Mouse (Mus musculus) lung, embryonic 16.5 days (tissue): ENCODE measurements at regions not wholly inside any gene's neighbourhood (a gene's known extent, or its start where the extent isn't known, plus 50 kb on each side); places are given as distances from the start of the nearest gene placed in this dataset.

Experiments
- ATAC-seq: fragments of 200-750 bp; cut with Nextera tagmentation; 2 replicates; pipeline ENCODE4 v1.8.0; 2017; ENCODE audit warnings: low read depth, mild to moderate bottlenecking, moderate library complexity
- H3K27ac ChIP-seq: fragments of 300-500 bp; sonication (generic); 2 replicates; pipeline ENCODE4 v1.5.1; 2014; ENCODE audit warnings: mild to moderate bottlenecking, control low read depth, low read length
- H3K27me3 ChIP-seq: fragments of 300-500 bp; sonication (generic); 2 replicates; pipeline ENCODE4 v1.6.1; 2014; ENCODE audit warnings: low read depth, low read length, mixed read lengths; ENCODE audit not compliant: control insufficient read depth, insufficient read depth
- H3K36me3 ChIP-seq: fragments of 300-500 bp; sonication (generic); 2 replicates; pipeline ENCODE4 v1.6.1; 2014; ENCODE audit warnings: low read length; ENCODE audit not compliant: control insufficient read depth, insufficient read depth
- H3K4me1 ChIP-seq: fragments of 300-500 bp; sonication (generic); replicated peaks from 2 replicates; pipeline ENCODE4 v1.6.1; 2014; ENCODE audit warnings: low read length, mixed read lengths; ENCODE audit not compliant: control insufficient read depth, insufficient read depth
- H3K4me2 ChIP-seq: fragments of 300-500 bp; sonication (generic); 2 replicates; pipeline ENCODE4 v1.6.1; 2014; ENCODE audit warnings: low read depth, low read length, control low read depth
- H3K4me3 ChIP-seq: fragments of 300-500 bp; sonication (generic); 2 replicates; pipeline ENCODE4 v1.5.1; 2014; ENCODE audit warnings: mild to moderate bottlenecking, low read length, control low read depth
- H3K9ac ChIP-seq: fragments of 300-500 bp; sonication (generic); 2 replicates; pipeline ENCODE4 v1.6.1; 2014; ENCODE audit warnings: low read length, control low read depth
- H3K9me3 ChIP-seq: fragments of 300-500 bp; sonication (generic); 2 replicates; pipeline ENCODE4 v1.6.1; 2016; ENCODE audit warnings: low read length; ENCODE audit not compliant: control insufficient read depth
- WGBS: fragments of 180-500 bp; shearing (Covaris S2); extraction: QIAGEN DNeasy Blood & Tissue Kit; methylation state at CpG from one replicate; pipeline ENCODE4 v1.1.7; 2014; 5-methylcytosine and 5-hydroxymethylcytosine counted together

- Histone ChIP-seq H3K4me2 (no peak overlapping the region), H3K9me3 (no peaks in the 10 kb centered on the region), H3K27ac (no peak overlapping the region), H3K9ac (no peak overlapping the region), H3K27me3 (no peaks in the 10 kb centered on the region), H3K4me1 (no peaks in the 10 kb centered on the region), H3K4me3 (no peak overlapping the region), H3K36me3 (no peaks in the 10 kb centered on the region)
- 29% methylated on average over 2 of the region's 2 CpGs for WGBS
- peak; percentile 70; the same call in 1 of the 2 replicates for ATAC-seq
Observed at GRCm38 (mm10) chr2:142964340-142964739, 63.0 kb upstream of the Kif16b start.

GRCm38 (mm10) chr2:142967250-142967649 lies 65.9 kb upstream of the Kif16b start:
- Histone ChIP-seq H3K27ac (no peak overlapping the region), H3K36me3 (no peaks in the 10 kb centered on the region), H3K4me3 (no peak overlapping the region), H3K4me2 (no peak overlapping the region), H3K27me3 (no peaks in the 10 kb centered on the region), H3K9ac (no peak overlapping the region), H3K9me3 (no peaks in the 10 kb centered on the region), H3K4me1 (no peaks in the 10 kb centered on the region)
- WGBS, result 12% methylated on average over 4 of the region's 4 CpGs
- peak; percentile 71; the same call in 1 of the 2 replicates for ATAC-seq

GRCm38 (mm10) chr2:142980771-142981170 lies 79.4 kb upstream of the Kif16b start:
- ATAC-seq, result no peak
- no peaks in the 10 kb centered on the region for H3K9me3 ChIP-seq
- no peaks in the 10 kb centered on the region for H3K36me3 ChIP-seq
- no peaks in the 10 kb centered on the region for H3K4me1 ChIP-seq
- WGBS, result 62% methylated on average over 4 of the region's 4 CpGs
- H3K4me3 ChIP-seq, result no peak overlapping the region
- H3K9ac ChIP-seq, result no peak overlapping the region
- H3K27me3 ChIP-seq, result no peaks in the 10 kb centered on the region
- no peak overlapping the region for H3K27ac ChIP-seq
- no peak overlapping the region for H3K4me2 ChIP-seq

- peak; percentile 34; the same call in 1 of the 2 replicates for ATAC-seq
- H3K9me3 ChIP-seq, result no peaks in the 10 kb centered on the region
- no peak overlapping the region for H3K27ac ChIP-seq
- no peak overlapping the region for H3K4me3 ChIP-seq
- H3K36me3 ChIP-seq, result no peaks in the 10 kb centered on the region
- H3K27me3 ChIP-seq, result no peaks in the 10 kb centered on the region
- H3K9ac ChIP-seq, result no peak overlapping the region
- WGBS, result 26% methylated on average over 3 of the region's 3 CpGs
- no peak overlapping the region for H3K4me2 ChIP-seq
- H3K4me1 ChIP-seq, result no peaks in the 10 kb centered on the region
Observed at GRCm38 (mm10) chr2:142988691-142989090, 74.1 kb upstream of the Snrpb2 start.

GRCm38 (mm10) chr2:142996088-142996487 lies 66.8 kb upstream of the Snrpb2 start:
- Histone ChIP-seq H3K4me3 (no peak overlapping the region), H3K9me3 (no peaks in the 10 kb centered on the region), H3K4me1 (no peaks in the 10 kb centered on the region), H3K9ac (no peak overlapping the region), H3K4me2 (no peak overlapping the region), H3K36me3 (no peaks in the 10 kb centered on the region), H3K27me3 (no peaks in the 10 kb centered on the region), H3K27ac (no peak overlapping the region)
- ATAC-seq, result no peak

- H3K4me2 ChIP-seq, result no peak overlapping the region
- 76% methylated on average over 6 of the region's 6 CpGs for WGBS
Observed at GRCm38 (mm10) chr2:143002874-143003273, 60.0 kb upstream of the Snrpb2 start.

GRCm38 (mm10) chr2:143003341-143003740 lies 59.5 kb upstream of the Snrpb2 start:
- Histone ChIP-seq H3K27ac (no peak overlapping the region), H3K9me3 (no peaks in the 10 kb centered on the region), H3K9ac (no peak overlapping the region), H3K27me3 (no peaks in the 10 kb centered on the region), H3K36me3 (no peaks in the 10 kb centered on the region), H3K4me2 (no peak overlapping the region), H3K4me1 (no peaks in the 10 kb centered on the region), H3K4me3 (no peak overlapping the region)
- no peak for ATAC-seq
- WGBS, result 73% methylated on average over 3 of the region's 3 CpGs

More at GRCm38 (mm10) chr2:143002874-143003273, 60.0 kb upstream of the Snrpb2 start:
- no peaks in the 10 kb centered on the region for H3K9me3 ChIP-seq
- H3K4me1 ChIP-seq, result no peaks in the 10 kb centered on the region
- H3K27ac ChIP-seq, result no peak overlapping the region
- H3K9ac ChIP-seq, result no peak overlapping the region
- no peaks in the 10 kb centered on the region for H3K36me3 ChIP-seq
- no peak overlapping the region for H3K4me3 ChIP-seq
- ATAC-seq, result no peak
- H3K27me3 ChIP-seq, result no peaks in the 10 kb centered on the region

GRCm38 (mm10) chr2:143011380-143011779 lies 51.5 kb upstream of the Snrpb2 start:
- Histone ChIP-seq H3K36me3 (no peaks in the 10 kb centered on the region), H3K4me2 (no peak overlapping the region), H3K27me3 (no peaks in the 10 kb centered on the region), H3K9me3 (no peaks in the 10 kb centered on the region), H3K9ac (no peak overlapping the region), H3K4me3 (no peak overlapping the region), H3K27ac (no peak overlapping the region), H3K4me1 (no peaks in the 10 kb centered on the region)
- WGBS, result 57% methylated on average over 8 of the region's 8 CpGs
- ATAC-seq, result no peak
